Mouse (Mus musculus): Measurements from ENCODE around the gene Sgpp2.

DNA sequence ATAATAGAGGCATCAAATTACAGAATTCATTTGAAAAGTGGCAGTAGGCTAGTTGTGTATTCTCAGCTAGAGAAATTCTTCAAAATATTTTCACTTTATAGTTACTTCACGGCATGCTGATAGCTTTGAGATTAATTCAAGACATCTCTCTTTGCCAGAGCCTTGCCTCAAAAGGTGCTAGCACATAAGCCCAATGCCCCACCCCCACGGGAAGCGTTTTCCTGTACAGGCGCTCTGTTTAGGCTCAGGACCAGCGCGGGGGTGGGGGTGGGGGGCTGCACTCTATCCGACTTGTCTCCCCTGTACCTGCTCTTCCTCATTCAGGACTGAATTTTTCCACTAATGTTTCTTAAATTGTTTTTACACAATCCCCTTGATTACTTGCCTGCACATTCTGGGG, 1.3 kb downstream of the Sgpp2 start:
- TF ChIP-seq CTCF (IDR thresholded peaks at IDR 0.05; ENCODE audit: extremely low read depth, insufficient read depth, insufficient read length, insufficient replicate concordance) (no peak), POLR2A (IDR thresholded peaks at IDR 0.05; ENCODE audit: low read depth, low read length) (no peak)
